Mouse (Mus musculus) gastrocnemius, adult 8-10 months (tissue): ENCODE measurements around the gene Gfi1b. TPM values are rescaled to one million over a fixed set of nuclear protein-coding genes. Genes with fewer than 3 reads are reported as not detected.

ENCODE experiments used
- DNase-seq, 2 experiments: peaks; one replicate each; pipeline ENCODE4 v3.0.0; 2022; ENCODE audit warnings: low spot score in 2 of 2
- total RNA-seq, 4 experiments: library from RNA; stranded (reverse); gene quantifications; 2 replicates each; pipeline ENCODE4 v1.2.4; 2022

Gfi1b gene
- total RNA-seq, 4 experiments from 2014 or later, result not detected

- DNase-seq, result no peak
Observed at GRCm38 (mm10) chr2:28622521-28623124, 841 bp upstream of the Gfi1b start.

- no peak for DNase-seq
Observed at GRCm38 (mm10) chr2:28621111-28621510, 671 bp downstream of the Gfi1b start.

- no peak for DNase-seq
Observed at GRCm38 (mm10) chr2:28620522-28620921, 1.3 kb downstream of the Gfi1b start.

- DNase-seq, result no peak
Observed at GRCm38 (mm10) chr2:28619369-28619768, 2.4 kb downstream of the Gfi1b start.

- no peak for DNase-seq
Observed at GRCm38 (mm10) chr2:28618777-28619336, 2.9 kb downstream of the Gfi1b start.

- no peak for DNase-seq
Observed at GRCm38 (mm10) chr2:28617498-28618486, 4.0 kb downstream of the Gfi1b start.

GRCm38 (mm10) chr2:28616874-28617273, 4.9 kb downstream of the Gfi1b start:
- no peak for DNase-seq

- DNase-seq, result no peak
Observed at GRCm38 (mm10) chr2:28616358-28616757, 5.4 kb downstream of the Gfi1b start.

- DNase-seq, result no peak
Observed at GRCm38 (mm10) chr2:28613599-28613998, 8.2 kb downstream of the Gfi1b start.

- DNase-seq, result no peak
Observed at GRCm38 (mm10) chr2:28612436-28613063, 9.2 kb downstream of the Gfi1b start.

GRCm38 (mm10) chr2:28611407-28611787, 10.4 kb downstream of the Gfi1b start:
- DNase-seq, result no peak

- no peak for DNase-seq
Observed at GRCm38 (mm10) chr2:28610716-28611406, 10.9 kb downstream of the Gfi1b start.

GRCm38 (mm10) chr2:28609851-28610250, 11.9 kb downstream of the Gfi1b start:
- DNase-seq, result no peak

- DNase-seq, result no peak
Observed at GRCm38 (mm10) chr2:28607341-28608165, 14.2 kb downstream of the Gfi1b start.

GRCm38 (mm10) chr2:28606601-28607340, 15.0 kb downstream of the Gfi1b start:
- DNase-seq, result no peak

- no peak for DNase-seq
Observed at GRCm38 (mm10) chr2:28605789-28606541, 15.8 kb downstream of the Gfi1b start.

- no peak for DNase-seq
Observed at GRCm38 (mm10) chr2:28603542-28603941, 18.2 kb downstream of the Gfi1b start.

- DNase-seq, result no peak
Observed at GRCm38 (mm10) chr2:28601720-28602590, 19.8 kb downstream of the Gfi1b start.
